Mouse (Mus musculus): ENCODE measurements at regions not wholly inside any gene's neighbourhood (a gene's known extent, or its start where the extent isn't known, plus 50 kb on each side); places are given as distances from the start of the nearest gene placed in this dataset.

GRCm38 (mm10) chr13:93992961-93993360 is 64.6 kb upstream of the Lhfpl2 start:
- no peak for DNase-seq (ENCODE audit: low spot score)

- no peak for DNase-seq (ENCODE audit: low spot score)
These were observed 62.2 kb upstream of the Lhfpl2 start for GRCm38 (mm10) chr13:93995423-93995822.

GRCm38 (mm10) chr13:93996535-93997382 is 60.8 kb upstream of the Lhfpl2 start:
- DNase-seq (ENCODE audit: low spot score): no peak

- DNase-seq (ENCODE audit: low spot score): peak; percentile 46
These were observed 59.6 kb upstream of the Lhfpl2 start for GRCm38 (mm10) chr13:93997981-93998380.

- DNase-seq (ENCODE audit: low spot score): no peak
These were observed 59.2 kb upstream of the Lhfpl2 start for GRCm38 (mm10) chr13:93998406-93998805.

GRCm38 (mm10) chr13:94003816-94004215 is 53.8 kb upstream of the Lhfpl2 start:
- no peak for DNase-seq (ENCODE audit: low spot score)

- DNase-seq (ENCODE audit: low spot score): no peak
These were observed 53.2 kb upstream of the Lhfpl2 start for GRCm38 (mm10) chr13:94004417-94004816.

GRCm38 (mm10) chr13:94005880-94006279 is 51.7 kb upstream of the Lhfpl2 start:
- DNase-seq (ENCODE audit: low spot score): no peak
